Mouse (Mus musculus) bone marrow, adult 2 months (tissue): ENCODE results near the gene Agap2. TPM values are rescaled to one million over a fixed set of nuclear protein-coding genes. Genes with fewer than 3 reads are reported as not detected.

Source experiments
- H3K27ac ChIP-seq: fragments of 200-500 bp; 2 replicates; pipeline ENCODE4 v1.5.1; 2012; ENCODE audit warnings: low read depth, mild to moderate bottlenecking, control low read depth, inconsistent platforms, low read length; ENCODE audit not compliant: control insufficient read depth, poor library complexity, insufficient read depth
- H3K4me1 ChIP-seq: fragments of 200-500 bp; 2 replicates; pipeline ENCODE4 v1.6.1; 2011; ENCODE audit warnings: low read length; ENCODE audit not compliant: control insufficient read depth, insufficient read depth
- H3K4me3 ChIP-seq: fragments of 200-500 bp; replicated peaks from 2 replicates; pipeline ENCODE3; 2011; ENCODE audit warnings: mild to moderate bottlenecking, low read depth, low read length, control low read depth; ENCODE audit not compliant: control insufficient read depth
- CTCF ChIP-seq: fragments of 200-500 bp; IDR thresholded peaks from 2 replicates; pipeline ENCODE4 v1.5.1; 2011; ENCODE audit warnings: low read length, control low read depth; ENCODE audit not compliant: control insufficient read depth, insufficient read depth
- POLR2A ChIP-seq: fragments of 200-500 bp; IDR thresholded peaks from 2 replicates; pipeline ENCODE4 v1.6.1; 2011; ENCODE audit warnings: low read depth, mild to moderate bottlenecking, control low read depth, low read length, borderline replicate concordance; ENCODE audit not compliant: control insufficient read depth
- WGBS: fragments of 180-500 bp; shearing (Covaris S2); methylation state at CpG from one replicate; pipeline ENCODE4 v1.1.7; 2018; 5-methylcytosine and 5-hydroxymethylcytosine counted together
- polyA plus RNA-seq: library from polyadenylated mRNA; stranded (reverse); fragments of >200 nt; gene quantifications from 2 replicates; pipeline ENCODE4 v1.2.4, GENCODE M21; 2011; ENCODE audit warnings: low replicate concordance; ENCODE audit not compliant: missing spikeins, insufficient read depth, insufficient read length

The Agap2 gene
- polyA plus RNA-seq, 1 experiment = 27.3 TPM

DNA sequence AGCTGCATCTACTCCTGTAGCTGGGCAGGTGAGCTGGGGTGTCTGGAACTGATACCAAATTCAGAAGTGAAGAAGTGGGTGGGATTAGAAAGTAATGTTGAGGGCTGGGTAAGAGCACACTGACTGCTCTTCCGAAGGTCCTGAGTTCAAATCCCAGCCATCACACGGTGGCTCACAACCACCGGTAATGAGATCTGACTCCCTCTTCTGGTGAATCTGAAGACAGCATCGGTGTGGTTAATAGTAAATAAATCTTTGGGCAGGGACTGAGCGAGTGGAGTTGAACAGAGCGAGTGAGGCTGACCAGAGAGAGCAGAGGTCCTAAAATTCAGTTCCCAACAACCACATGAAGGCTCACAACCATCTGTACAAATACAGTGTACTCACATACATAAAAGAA lies 10.5 kb downstream of the Agap2 start:
- TF ChIP-seq POLR2A (no peak), CTCF (no peak)
- Histone ChIP-seq H3K4me1 (no peaks in the 10 kb centered on the region), H3K4me3 (no peak overlapping the region), H3K27ac (no peak overlapping the region)
- WGBS = 84% methylated on average over 6 of the region's 6 CpGs

DNA sequence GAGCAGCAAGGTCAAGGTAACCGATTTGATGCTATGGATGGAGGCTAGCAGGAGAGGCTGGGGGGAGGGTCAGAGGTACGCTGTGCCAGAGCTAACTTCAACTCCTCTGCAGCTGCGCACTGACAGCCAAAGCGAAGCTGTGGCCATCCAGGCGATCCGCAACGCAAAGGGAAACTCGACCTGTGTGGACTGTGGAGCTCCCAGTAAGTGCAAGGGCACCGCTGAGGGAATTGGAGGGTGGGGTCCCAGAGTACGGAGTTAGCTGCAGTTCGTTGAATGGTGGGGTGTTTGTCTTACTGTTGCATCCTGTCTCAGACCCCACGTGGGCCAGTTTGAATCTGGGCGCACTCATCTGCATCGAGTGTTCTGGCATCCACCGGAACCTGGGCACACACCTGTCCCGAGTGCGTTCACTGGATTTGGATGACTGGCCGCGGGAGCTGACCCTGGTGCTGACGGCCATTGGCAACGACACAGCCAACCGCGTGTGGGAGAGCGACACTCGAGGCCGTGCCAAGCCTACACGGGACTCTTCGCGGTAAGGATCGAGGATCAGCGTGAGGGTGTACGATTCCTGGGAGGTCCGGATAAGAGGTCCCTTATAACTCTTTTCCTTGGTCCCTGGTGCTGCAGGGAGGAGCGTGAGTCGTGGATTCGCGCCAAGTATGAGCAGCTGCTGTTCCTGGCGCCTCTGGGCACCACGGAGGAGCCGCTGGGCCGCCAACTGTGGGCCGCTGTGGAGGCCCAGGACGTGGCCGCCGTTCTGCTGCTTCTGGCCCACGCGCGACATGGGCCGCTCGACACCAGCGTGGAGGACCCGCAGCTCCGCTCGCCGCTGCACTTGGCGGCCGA lies 15.7 kb downstream of the Agap2 start:
- Histone ChIP-seq H3K27ac (no peak overlapping the region), H3K4me1 (no peaks in the 10 kb centered on the region), H3K4me3 (no peak overlapping the region)
- TF ChIP-seq CTCF (no peak), POLR2A (0 out of 2 replicates have a peak, but pooled peaks have one; percentile 4)
- WGBS = 90% methylated on average over 57 of the region's 57 CpGs

DNA sequence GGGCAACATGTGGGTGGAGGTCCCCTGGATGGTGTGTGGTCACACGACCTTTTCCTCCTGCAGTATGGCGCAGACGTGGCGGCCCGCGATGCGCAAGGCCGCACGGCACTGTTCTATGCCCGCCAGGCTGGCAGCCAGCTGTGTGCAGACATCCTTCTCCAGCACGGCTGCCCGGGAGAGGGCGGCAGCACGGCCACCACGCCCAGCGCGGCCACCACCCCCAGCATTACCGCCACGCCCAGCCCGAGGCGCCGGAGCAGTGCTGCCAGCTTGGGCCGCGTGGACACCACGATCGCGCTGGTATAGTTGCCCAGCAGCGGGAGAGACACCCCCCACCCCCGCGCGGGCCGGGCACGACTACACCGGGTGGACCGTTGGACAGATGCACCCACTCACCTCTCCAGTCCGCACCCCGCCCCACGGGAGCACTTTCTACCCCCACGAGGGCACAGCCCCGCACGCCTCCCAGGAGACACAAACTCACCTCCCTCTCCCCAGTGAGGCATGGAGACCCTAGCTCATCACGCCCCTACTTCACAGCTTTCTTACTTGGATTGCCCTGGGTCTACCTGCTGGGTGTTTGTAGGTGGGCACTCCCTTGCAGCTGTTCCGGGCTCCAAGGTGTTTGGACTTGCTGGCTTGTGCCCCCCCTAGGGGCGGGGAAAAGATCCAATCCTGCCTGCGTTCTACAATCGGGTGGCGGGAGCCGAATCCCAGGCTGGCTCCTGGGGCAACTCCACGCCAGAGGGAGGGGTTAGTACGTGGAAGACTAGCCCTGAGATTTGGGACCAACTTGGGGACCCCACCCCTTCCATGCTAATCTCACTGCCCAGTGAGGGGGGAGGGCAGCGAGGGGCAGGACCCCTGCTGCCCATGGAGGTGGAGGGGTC lies 16.7 kb downstream of the Agap2 start:
- Histone ChIP-seq H3K4me1 (no peaks in the 10 kb centered on the region), H3K27ac (no peak overlapping the region), H3K4me3 (no peak overlapping the region)
- TF ChIP-seq CTCF (no peak), POLR2A (no peak)
- 90% methylated on average over 51 of the region's 51 CpGs for WGBS

DNA sequence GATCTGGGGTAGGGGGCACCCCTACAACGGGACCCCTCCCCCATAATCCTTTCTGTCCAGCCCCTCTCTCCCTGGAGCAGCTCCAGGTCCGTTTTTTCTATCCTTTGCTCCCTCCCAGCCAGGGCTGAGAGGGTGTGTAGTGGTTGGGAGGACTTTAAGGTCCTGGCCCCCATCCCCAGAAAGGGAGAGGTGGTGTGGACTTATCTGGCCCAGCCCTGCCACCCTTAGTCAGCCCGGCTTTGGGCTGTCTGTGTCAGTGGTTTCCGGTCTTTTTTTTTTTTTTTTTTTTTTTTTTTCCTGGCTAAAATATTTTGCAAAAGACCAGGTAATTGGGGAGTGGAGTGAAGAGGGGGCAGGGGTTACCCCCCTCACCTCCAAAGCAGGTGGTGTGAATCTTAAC lies 17.7 kb downstream of the Agap2 start:
- Histone ChIP-seq H3K4me3 (no peak overlapping the region), H3K4me1 (no peaks in the 10 kb centered on the region), H3K27ac (no peak overlapping the region)
- TF ChIP-seq CTCF = no peak
- no peak for TF ChIP-seq POLR2A
- WGBS = 29% methylated on average over 4 of the region's 4 CpGs

DNA sequence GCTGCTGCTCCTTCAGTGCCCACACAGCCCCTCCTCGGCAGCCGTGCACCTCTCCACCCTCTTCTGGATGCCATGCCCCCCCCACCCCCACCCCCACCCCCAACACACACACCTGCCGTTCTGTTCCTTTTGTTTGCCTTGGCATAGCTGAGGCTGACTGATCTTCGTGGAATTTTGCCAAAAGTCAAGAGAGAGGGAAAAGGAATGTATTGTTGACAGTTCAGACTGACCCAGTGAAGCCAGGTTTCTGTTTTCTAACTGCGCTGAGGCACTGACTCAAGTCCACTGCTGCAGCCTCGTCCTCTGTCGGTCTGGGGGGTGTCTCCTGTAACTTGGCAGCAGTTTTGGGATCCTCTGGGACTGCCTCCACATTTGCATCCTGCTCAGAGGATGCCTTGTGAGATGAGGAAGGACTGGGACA lies 19.3 kb downstream of the Agap2 start:
- Histone ChIP-seq H3K4me3 (no peak overlapping the region), H3K27ac (no peak overlapping the region), H3K4me1 (no peaks in the 10 kb centered on the region)
- TF ChIP-seq POLR2A (no peak), CTCF (no peak)
- WGBS = 49% methylated on average over 7 of the region's 7 CpGs

DNA sequence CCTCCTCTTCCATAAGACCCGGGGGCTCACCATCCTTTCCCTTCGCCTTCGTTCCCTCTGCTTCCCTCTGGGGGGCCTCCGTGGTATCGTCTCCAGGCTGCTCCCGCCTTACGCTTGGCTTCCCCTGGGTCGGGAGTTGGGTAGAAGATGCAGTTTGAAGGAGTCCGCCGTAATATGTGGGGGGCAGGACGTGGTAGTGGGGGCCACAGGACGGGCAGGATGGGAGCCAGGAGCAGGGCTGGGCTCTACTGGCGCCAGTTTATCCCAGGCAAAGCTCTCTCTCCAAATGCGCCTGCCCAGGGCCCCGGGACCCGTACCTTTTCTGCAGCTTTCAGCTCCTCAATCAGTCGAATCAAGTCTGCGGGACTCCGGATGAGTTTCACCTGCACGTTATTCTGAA lies 23.4 kb downstream of the Agap2 start:
- peaks cover 4% of the 10 kb centered on the region; the same call in 1 of the 2 replicates for H3K4me1 ChIP-seq
- no peak for TF ChIP-seq CTCF
- WGBS = 88% methylated on average over 20 of the region's 20 CpGs

DNA sequence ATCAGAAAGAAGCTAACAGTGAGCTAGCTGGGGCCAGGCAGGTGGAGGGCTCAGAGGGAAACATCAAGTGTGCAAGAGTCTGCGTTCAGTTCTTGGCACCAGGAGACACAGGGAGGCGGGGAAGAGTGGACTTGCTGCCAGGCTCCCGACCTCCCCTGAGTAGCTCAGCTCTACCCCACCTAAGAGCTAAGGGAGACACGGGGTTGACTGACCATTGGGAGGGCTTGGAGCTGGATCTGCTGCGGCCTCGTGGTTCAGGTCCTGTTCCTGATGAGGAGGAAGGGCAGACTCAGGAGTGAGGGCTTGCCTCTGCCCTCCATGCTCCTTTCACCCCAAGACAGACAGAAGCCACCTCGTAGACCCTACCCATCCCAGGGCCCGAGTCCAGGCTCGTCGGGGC lies 24.1 kb downstream of the Agap2 start:
- TF ChIP-seq CTCF = no peak
- TF ChIP-seq POLR2A = no peak
- H3K4me3 ChIP-seq = no peak overlapping the region
- WGBS = 76% methylated on average over 10 of the region's 10 CpGs
- H3K4me1 ChIP-seq = peaks cover 4% of the 10 kb centered on the region; the same call in 1 of the 2 replicates
- no peak overlapping the region for H3K27ac ChIP-seq

More for the DNA sequence above, 23.4 kb downstream of the Agap2 start:
- H3K27ac ChIP-seq = no peak overlapping the region
- H3K4me3 ChIP-seq = no peak overlapping the region

DNA sequence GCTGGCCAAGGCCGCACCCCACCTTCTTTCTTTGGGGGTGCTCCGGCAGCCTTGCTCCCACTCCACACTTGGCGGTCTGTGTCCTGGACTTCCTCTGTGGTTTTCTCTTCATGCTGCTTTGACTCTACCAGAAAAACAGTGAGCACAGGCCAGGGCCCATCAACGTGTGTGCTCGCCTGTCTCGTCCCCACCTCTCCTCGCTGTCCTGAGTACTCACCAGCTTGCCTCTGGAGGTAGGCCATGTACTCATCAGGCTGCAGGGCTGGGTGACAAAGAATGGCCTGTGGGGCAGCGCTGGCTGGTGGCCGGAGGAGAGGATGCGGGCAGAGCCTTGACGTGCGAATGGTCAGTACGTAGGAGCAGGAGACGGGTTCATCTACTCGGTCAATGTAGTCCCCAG lies 24.8 kb downstream of the Agap2 start:
- H3K4me3 ChIP-seq = no peak overlapping the region
- H3K27ac ChIP-seq = 0 out of 2 replicates have a peak overlapping the region, but pooled peaks have one; percentile 10
- H3K4me1 ChIP-seq = peaks cover 4% of the 10 kb centered on the region; the same call in 1 of the 2 replicates
- 46% methylated on average over 15 of the region's 15 CpGs for WGBS
- TF ChIP-seq CTCF (no peak), POLR2A (no peak)
